Mouse (Mus musculus) c-Kit-positive CD71-positive TER-119-positive erythroid progenitor cells, embryonic 14.5 days (primary cell): ENCODE data around the gene Il3.

Experiments used
- DNase-seq: peaks from one replicate; pipeline ENCODE4 v3.0.0-alpha.2; 2013; ENCODE audit warnings: low spot score

The Il3 gene

GRCm38 (mm10) chr11:54271437-54271949 lies 4.4 kb upstream of the Il3 start:
- DNase-seq, result no peak

DNA sequence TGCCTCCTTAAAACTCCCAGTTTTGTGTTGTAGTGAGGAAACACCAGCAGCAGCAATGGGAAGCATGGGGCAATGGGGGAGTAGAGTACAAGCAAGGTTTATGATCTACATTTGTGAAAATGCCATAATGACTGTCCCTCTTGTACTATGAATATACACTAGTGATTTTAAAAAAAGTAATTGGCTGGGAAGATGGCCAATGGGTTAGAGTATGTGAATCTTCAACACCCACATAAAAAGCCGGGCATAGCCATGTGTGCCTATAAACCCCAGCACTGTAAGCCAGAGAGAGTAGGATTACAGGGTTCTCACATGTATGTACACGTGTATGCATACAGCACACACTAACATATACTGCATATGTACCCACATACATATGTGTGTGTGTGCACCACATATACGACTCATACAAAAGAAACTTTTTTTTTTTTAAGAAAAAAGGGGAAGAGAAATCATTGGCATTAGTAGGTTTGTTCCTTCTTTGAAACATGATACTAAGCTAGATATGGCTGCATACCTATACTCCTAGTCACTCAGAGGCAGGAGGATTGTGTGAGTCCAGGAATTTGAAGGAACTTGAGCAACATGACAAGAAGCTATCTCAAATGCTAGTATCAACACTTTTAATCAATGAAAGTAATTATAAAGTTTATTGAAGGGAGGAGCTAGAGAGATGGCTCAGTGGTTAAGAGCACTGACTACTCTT lies 2.3 kb upstream of the Il3 start:
- no peak for DNase-seq

DNA sequence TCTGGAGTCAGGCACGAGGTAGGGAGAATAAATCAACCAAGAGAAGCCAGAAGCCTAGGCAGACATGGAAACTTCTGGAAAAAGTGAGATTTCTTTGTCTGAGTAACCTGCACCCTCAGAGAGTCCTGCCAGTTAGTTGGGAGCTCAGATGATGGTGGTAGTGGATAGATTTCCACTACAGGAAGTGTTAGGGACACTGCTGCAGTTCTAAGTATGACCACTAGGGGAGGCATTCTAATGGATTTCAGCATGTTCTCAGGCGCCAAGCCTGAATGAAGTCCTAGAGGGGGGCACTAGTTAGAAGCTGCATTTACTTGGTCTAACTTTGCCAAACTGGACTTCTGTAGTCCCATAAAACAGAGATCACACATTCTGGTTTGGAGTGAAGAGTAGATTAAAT lies 2.5 kb downstream of the Il3 start:
- DNase-seq, result peak; percentile 49

DNA sequence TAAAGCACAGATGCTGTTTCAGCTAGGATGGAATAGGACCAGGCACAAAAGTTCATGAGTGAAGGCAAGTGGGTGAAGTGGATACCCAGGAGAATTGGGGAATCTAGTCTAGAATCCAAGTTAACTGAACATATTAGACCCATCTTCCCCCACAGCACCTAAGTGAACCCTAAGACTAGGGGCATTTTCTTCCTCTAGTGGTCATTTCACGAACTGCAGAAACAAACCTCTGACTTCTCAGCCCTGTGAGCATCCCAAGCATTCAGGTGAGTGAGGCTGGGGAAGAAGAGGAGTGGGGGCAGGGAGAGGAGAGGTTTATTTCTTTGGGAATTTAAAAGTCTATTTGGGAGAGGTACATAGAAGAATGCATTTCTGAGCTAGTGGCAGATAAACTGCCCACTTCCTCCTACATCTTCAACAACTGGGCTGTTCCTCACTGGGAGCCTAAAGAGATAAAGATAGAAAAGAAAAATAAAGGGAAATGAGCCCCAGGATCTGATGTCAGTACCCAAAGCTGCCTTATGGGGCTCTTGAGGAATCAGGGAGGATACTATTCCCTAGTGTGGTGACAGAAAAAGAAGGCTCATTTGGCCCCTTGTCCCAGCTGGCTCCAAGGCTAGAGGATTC lies 3.6 kb downstream of the Il3 start:
- DNase-seq, result no peak

GRCm38 (mm10) chr11:54256624-54257376 lies 10.3 kb downstream of the Il3 start:
- DNase-seq, result peak; percentile 42

- DNase-seq, result no peak
Measured at GRCm38 (mm10) chr11:54254114-54254513, 13.0 kb downstream of the Il3 start.

GRCm38 (mm10) chr11:54250575-54250974 lies 16.5 kb downstream of the Il3 start:
- DNase-seq, result no peak

- no peak for DNase-seq
Measured at GRCm38 (mm10) chr11:54249748-54250147, 17.3 kb downstream of the Il3 start.

- peak; percentile 23 for DNase-seq
Measured at GRCm38 (mm10) chr11:54248940-54249717, 17.9 kb downstream of the Il3 start, which contains the start of gene Csf2. Gene Csf2, minus strand, starts transcription at chr11:54249667.

GRCm38 (mm10) chr11:54247251-54247950 lies 19.7 kb downstream of the Il3 start:
- DNase-seq, result no peak

DNA sequence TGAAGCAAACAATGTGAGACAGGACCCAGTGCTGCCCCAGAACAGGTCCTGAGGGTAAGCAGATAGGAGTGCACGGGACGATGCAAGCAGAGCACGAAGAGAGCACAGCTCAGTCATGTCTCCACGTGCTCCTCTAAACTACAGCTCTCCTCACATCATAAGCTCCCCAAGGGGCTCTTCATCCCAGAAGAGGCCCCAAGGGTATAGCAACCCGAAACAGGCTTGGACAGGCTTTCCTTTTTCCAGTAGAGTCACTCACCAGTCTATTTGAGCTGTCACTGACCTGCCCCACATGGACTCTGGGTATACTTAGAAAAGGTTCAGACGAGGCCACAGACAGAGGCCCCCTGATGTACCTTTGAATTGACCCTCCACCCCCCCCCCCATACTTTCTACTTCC lies 22.6 kb downstream of the Il3 start:
- DNase-seq, result no peak

DNA sequence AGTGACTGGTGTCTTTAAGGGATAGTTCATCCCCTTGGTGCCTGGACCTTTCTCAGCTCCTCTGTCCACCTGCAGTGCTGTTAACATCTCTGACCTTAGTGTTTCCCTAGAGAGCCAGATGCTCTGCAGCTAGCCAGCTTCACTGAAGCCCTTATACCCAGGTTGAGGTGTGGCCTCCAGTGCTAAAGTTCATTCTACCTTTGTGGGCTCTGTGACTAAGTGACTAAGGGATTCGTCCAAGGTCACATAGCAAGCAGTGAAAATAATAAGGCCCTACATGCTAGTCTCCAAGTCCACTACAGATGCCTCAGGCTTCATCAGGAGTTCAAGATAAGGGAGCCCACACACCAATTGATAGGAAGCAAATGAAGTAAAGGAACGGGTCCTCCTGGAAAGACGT lies 24.6 kb downstream of the Il3 start:
- DNase-seq, result no peak

GRCm38 (mm10) chr11:54236939-54237338 lies 30.1 kb downstream of the Il3 start:
- no peak for DNase-seq

DNA sequence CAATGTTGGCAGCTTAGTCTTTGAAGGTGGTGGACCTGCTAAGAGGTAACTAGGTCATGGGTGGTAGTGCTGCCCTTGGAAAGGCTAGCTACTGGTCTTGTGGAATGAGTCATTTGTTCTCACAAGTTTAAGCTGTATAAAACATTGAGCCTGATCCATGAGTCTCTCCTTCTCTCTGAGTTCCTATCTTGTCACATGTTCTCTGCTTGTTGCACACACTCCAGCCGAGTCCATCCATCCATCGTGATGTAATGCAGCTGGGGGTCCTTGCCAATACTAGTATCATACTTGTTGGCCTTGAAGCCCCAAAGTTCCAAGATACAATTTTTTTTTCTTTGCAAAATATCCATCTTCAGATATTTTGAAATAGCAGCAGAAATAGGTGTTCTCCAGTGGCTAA lies 39.6 kb downstream of the Il3 start:
- no peak for DNase-seq

- DNase-seq, result no peak
Measured at GRCm38 (mm10) chr11:54224475-54224986, 42.5 kb downstream of the Il3 start.

DNA sequence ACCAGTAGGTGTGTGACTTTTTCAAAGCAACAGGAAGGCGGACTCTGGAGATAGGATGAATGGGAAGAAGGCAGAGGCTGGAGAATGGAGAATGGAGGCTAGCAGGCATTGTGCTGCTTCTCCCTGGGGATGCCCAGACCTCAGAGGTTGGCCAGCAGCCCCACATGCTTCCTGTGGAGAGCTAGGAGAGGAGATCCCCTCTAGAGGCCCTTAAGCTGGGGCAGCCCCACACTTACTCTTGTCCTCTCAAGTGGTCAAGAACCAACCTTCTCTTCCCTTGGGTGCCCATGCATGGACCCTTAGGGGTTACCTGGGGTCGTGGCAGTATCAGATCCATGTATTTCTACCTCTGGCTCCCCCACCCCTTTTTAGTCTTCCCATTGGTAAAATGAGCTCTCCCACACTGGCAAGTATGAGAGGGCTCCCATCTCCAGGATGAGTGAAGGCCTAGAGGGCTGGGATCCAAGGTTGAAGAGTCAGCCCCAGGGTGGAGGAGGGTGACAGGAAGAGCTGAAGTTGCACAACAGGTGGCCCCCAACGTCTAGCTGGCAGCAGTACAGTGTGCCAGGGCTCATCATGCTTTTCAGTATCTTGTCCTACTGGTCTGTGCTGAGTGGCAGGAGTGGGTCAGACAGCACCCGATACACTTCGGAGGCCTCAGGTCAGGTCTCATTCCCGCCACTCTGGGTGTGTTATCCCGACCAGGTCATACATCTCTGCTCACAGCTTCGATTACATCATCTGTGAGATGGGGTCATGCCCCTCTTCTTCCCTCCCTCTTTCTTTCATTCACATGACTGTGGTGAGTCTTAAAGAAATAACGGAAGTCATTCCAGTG lies 43.2 kb downstream of the Il3 start:
- DNase-seq, result no peak

- no peak for DNase-seq
Measured at GRCm38 (mm10) chr11:54219903-54220740, 47.0 kb downstream of the Il3 start.

DNA sequence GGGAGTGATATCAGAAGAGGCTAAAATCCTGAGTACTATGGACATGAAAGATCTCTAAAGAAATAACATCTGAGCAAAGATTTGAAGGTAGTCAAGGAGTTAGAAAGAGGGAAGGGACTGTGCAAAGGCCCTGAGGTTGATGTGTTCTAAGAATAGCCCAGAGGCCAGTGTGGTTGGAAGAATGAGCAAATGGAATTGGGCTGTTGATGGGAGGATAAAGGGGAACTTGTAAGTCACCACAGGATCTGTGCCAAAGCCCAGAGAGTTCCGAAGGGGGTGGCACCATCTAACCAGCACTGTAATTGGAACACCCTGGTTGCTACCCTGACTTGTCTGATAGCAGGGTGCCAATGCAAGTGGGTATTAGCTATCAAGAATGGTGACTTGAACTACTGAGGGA lies 47.9 kb downstream of the Il3 start:
- DNase-seq, result no peak

GRCm38 (mm10) chr11:54217384-54217783 lies 49.7 kb downstream of the Il3 start:
- DNase-seq, result no peak
